Mouse (Mus musculus) lung, adult 2 months (tissue): ENCODE results near the gene Lrriq4. TPM values are rescaled to one million over a fixed set of nuclear protein-coding genes. Genes with fewer than 3 reads are reported as not detected.

Experiments used
- DNase-seq: peaks from one replicate; pipeline ENCODE4 v3.0.0; 2022
- H3K4me1 ChIP-seq: fragments of 200-500 bp; 2 replicates; pipeline ENCODE4 v1.6.1; 2011; ENCODE audit warnings: low read length; ENCODE audit not compliant: control insufficient read depth, insufficient read depth
- H3K4me3 ChIP-seq: fragments of 200-500 bp; replicated peaks from 2 replicates; pipeline ENCODE3; 2011; ENCODE audit warnings: low read depth, mild to moderate bottlenecking, control low read depth, low read length; ENCODE audit errors: extremely low read depth
- CTCF ChIP-seq: fragments of 200-500 bp; IDR thresholded peaks from 2 replicates; pipeline ENCODE4 v1.5.1; 2011; ENCODE audit warnings: mild to moderate bottlenecking, low read length, control low read depth; ENCODE audit not compliant: insufficient read depth
- POLR2A ChIP-seq: fragments of 200-500 bp; IDR thresholded peaks from 2 replicates; pipeline ENCODE4 v1.6.1; 2011; ENCODE audit warnings: low read depth, mild to moderate bottlenecking, control low read depth, low read length, borderline replicate concordance; ENCODE audit errors: extremely low read depth
- WGBS: fragments of 180-500 bp; shearing (Covaris S2); methylation state at CpG from one replicate; pipeline ENCODE4 v1.1.7; 2018; 5-methylcytosine and 5-hydroxymethylcytosine counted together
- polyA plus RNA-seq: library from polyadenylated mRNA; depleted of rRNA; stranded (reverse); fragments of >200 nt; gene quantifications from 2 replicates; pipeline ENCODE4 v1.2.3, GENCODE M21; 2012

Lrriq4 gene
- polyA plus RNA-seq, 1 experiment = not detected

- Histone ChIP-seq H3K4me1 (peaks cover 4% of the 10 kb centered on the region; the same call in 1 of the 2 replicates), H3K4me3 (no peak overlapping the region)
- TF ChIP-seq CTCF (no peak), POLR2A (no peak)
- 39% methylated on average over 10 of the region's 10 CpGs for WGBS
- no peak for DNase-seq
Measured at GRCm38 (mm10) chr3:30603256-30603655, 41.1 kb upstream of the Lrriq4 start.

- H3K4me3 ChIP-seq = no peak overlapping the region
- H3K4me1 ChIP-seq = no peaks in the 10 kb centered on the region
- 74% methylated on average over 3 of the region's 3 CpGs for WGBS
- TF ChIP-seq POLR2A = no peak
- no peak for TF ChIP-seq CTCF
- no peak for DNase-seq
Measured at GRCm38 (mm10) chr3:30608999-30609398, 35.3 kb upstream of the Lrriq4 start.

GRCm38 (mm10) chr3:30610930-30611329 lies 33.4 kb upstream of the Lrriq4 start:
- no peak for TF ChIP-seq POLR2A
- TF ChIP-seq CTCF = no peak
- DNase-seq = no peak
- Histone ChIP-seq H3K4me3 (no peak overlapping the region), H3K4me1 (no peaks in the 10 kb centered on the region)
- WGBS = 87% methylated on average over 4 of the region's 4 CpGs

- peaks cover 6% of the 10 kb centered on the region for H3K4me1 ChIP-seq
- TF ChIP-seq CTCF (no peak), POLR2A (no peak)
- H3K4me3 ChIP-seq = no peak overlapping the region
- DNase-seq = no peak
- 52% methylated on average over 8 of the region's 8 CpGs for WGBS
Measured at GRCm38 (mm10) chr3:30620132-30620531, 24.2 kb upstream of the Lrriq4 start.

GRCm38 (mm10) chr3:30633681-30634080 lies 10.6 kb upstream of the Lrriq4 start:
- 61% methylated on average over 3 of the region's 3 CpGs for WGBS
- Histone ChIP-seq H3K4me3 (no peak overlapping the region), H3K4me1 (no peaks in the 10 kb centered on the region)
- TF ChIP-seq CTCF = no peak
- no peak for TF ChIP-seq POLR2A
- DNase-seq = no peak

GRCm38 (mm10) chr3:30635629-30636028 lies 8.7 kb upstream of the Lrriq4 start:
- Histone ChIP-seq H3K4me1 (no peaks in the 10 kb centered on the region), H3K4me3 (no peak overlapping the region)
- no peak for DNase-seq
- no peak for TF ChIP-seq POLR2A
- 80% methylated on average over 4 of the region's 4 CpGs for WGBS

GRCm38 (mm10) chr3:30646761-30647160 lies 2.5 kb downstream of the Lrriq4 start:
- no peak overlapping the region for H3K4me3 ChIP-seq
- no peak for TF ChIP-seq POLR2A
- TF ChIP-seq CTCF = no peak
- DNase-seq = no peak
- H3K4me1 ChIP-seq = peaks cover 10% of the 10 kb centered on the region
- WGBS = 42% methylated on average over 8 of the region's 8 CpGs

GRCm38 (mm10) chr3:30647440-30648090 lies 3.3 kb downstream of the Lrriq4 start, which contains the start of gene Lrrc34:
Gene Lrrc34, minus strand, starts transcription at chr3:30647869.
- TF ChIP-seq CTCF (no peak), POLR2A (no peak; the same call in 1 of the 2 replicates)
- peak; percentile 10 for DNase-seq
- Histone ChIP-seq H3K4me1 (peaks cover 10% of the 10 kb centered on the region), H3K4me3 (peak within 1 kb of the TSS; percentile 9)
- 9% methylated on average over 25 of the region's 25 CpGs for WGBS

GRCm38 (mm10) chr3:30648466-30648865 lies 4.2 kb downstream of the Lrriq4 start:
- DNase-seq = no peak
- WGBS = 95% methylated on average over 2 of the region's 2 CpGs
- H3K4me3 ChIP-seq = no peak overlapping the region
- TF ChIP-seq CTCF (no peak), POLR2A (no peak)
- peaks cover 10% of the 10 kb centered on the region for H3K4me1 ChIP-seq

- WGBS = 2% methylated on average over 41 of the region's 41 CpGs
- no peak for TF ChIP-seq CTCF
- TF ChIP-seq POLR2A = no peak
- H3K4me1 ChIP-seq = peaks cover 10% of the 10 kb centered on the region
- DNase-seq = peak; percentile 10
- H3K4me3 ChIP-seq = peak overlapping the region; percentile 11
Measured at GRCm38 (mm10) chr3:30650062-30650841, 5.9 kb downstream of the Lrriq4 start.
